Mouse (Mus musculus): ENCODE measurements at regions not wholly inside any gene's neighbourhood (a gene's known extent, or its start where the extent isn't known, plus 50 kb on each side); places are given as distances from the start of the nearest gene placed in this dataset.
A peak's percentile ranks its signal among the peaks of the same experiment; 100 is the strongest.

- TF ChIP-seq TCF12 (IDR thresholded peaks at IDR 0.05; ENCODE audit: low read depth, low read length), result 0 out of 2 replicates have a peak, but pooled peaks have one; percentile 29
- peak; percentile 46; the same call in 1 of the 2 replicates for TF ChIP-seq NELFE (IDR thresholded peaks at IDR 0.05; ENCODE audit: low read depth, low read length)
- TF ChIP-seq ZKSCAN1 (IDR thresholded peaks at IDR 0.05; ENCODE audit: borderline replicate concordance, low read depth, low read length), result no peak
- TF ChIP-seq EP300 (IDR thresholded peaks at IDR 0.05; ENCODE audit: low read length), result no peak
- no peak for TF ChIP-seq POLR2A (IDR thresholded peaks at IDR 0.05; ENCODE audit: low read depth, low read length)
- TF ChIP-seq RCOR1 (conservative IDR thresholded peaks at IDR 0.05; ENCODE audit: low read depth, low read length), result no peak
- no peak for TF ChIP-seq ZNF384 (IDR thresholded peaks at IDR 0.05; ENCODE audit: low read depth, low read length)
Observed at GRCm38 (mm10) chr10:21465362-21465761, 88.3 kb downstream of the Aldh8a1 start (continued).

- no peak overlapping the region for H3K9ac ChIP-seq (ENCODE audit: insufficient read depth, low read depth)
- no peak overlapping the region for H3K27ac ChIP-seq (ENCODE audit: insufficient read depth, low read depth)
- H3K27me3 ChIP-seq (replicated peaks), result peaks cover 1% of the 10 kb centered on the region
- no peak overlapping the region for H3K4me3 ChIP-seq (replicated peaks in 1 of 3; ENCODE audit: low read depth in 2 of 3, low read length in 2 of 3, poor library complexity in 1 of 3)
- TF ChIP-seq CHD2 (IDR thresholded peaks at IDR 0.05; ENCODE audit: low read length) (no peak), RCOR1 (conservative IDR thresholded peaks at IDR 0.05; ENCODE audit: low read depth, low read length) (no peak), UBTF (IDR thresholded peaks at IDR 0.05; ENCODE audit: low read depth, low read length) (no peak), BHLHE40 (IDR thresholded peaks at IDR 0.05; ENCODE audit: low read depth, low read length) (no peak), ETS1 (conservative IDR thresholded peaks at IDR 0.05; ENCODE audit: low read depth, low read length) (no peak), GABPA (IDR thresholded peaks at IDR 0.05; ENCODE audit: insufficient replicate concordance, low read depth, low read length) (no peak), E2F4 (IDR thresholded peaks at IDR 0.05; ENCODE audit: insufficient replicate concordance, low read depth, low read length) (no peak), HCFC1 (IDR thresholded peaks at IDR 0.05; ENCODE audit: low read depth, low read length) (no peak), RAD21 (IDR thresholded peaks at IDR 0.05; ENCODE audit: low read depth, low read length) (no peak), NRF1 (IDR thresholded peaks at IDR 0.05; ENCODE audit: low read depth, low read length) (no peak), JUN (IDR thresholded peaks at IDR 0.05; ENCODE audit: insufficient read depth, low read depth, low read length) (no peak)
- dilution Hi-C loops (cut with MboI; ENCODE audit: extremely low pct_ligation_motif_present, extremely low pct_unique_long_range_greater_than_20kb, low sequenced_read_pairs) (no loop called here), in situ Hi-C loops (cut with MboI; ENCODE audit: low pct_ligation_motif_present, low pct_unique_long_range_greater_than_20kb, low sequenced_read_pairs) (no loop called here)
- no peaks in the 10 kb centered on the region for H3K79me2 ChIP-seq (replicated peaks; ENCODE audit: control insufficient read depth, extremely low read depth, insufficient read depth, poor library complexity, severe bottlenecking)
- no peaks in the 10 kb centered on the region for H3K36me3 ChIP-seq (replicated peaks in 1 of 2; ENCODE audit: control insufficient read depth in 1 of 2, insufficient read depth in 1 of 2, low read length in 1 of 2)
- peak overlapping the region; percentile 41; the same call in 1 of the 2 replicates for H3K4me2 ChIP-seq (ENCODE audit: insufficient read depth, low read depth, poor library complexity, severe bottlenecking)
- peaks cover 7 to 31% of the 10 kb centered on the region in 2 experiments for H3K4me1 ChIP-seq (ENCODE audit: control insufficient read depth in 1 of 2, insufficient read depth in 2 of 2)
- no peaks in the 10 kb centered on the region for H3K9me3 ChIP-seq (replicated peaks; ENCODE audit: low read length)
- DNase-seq (ENCODE audit: extremely low read depth), result no peak
Observed at GRCm38 (mm10) chr10:21465806-21466377, 88.8 kb downstream of the Aldh8a1 start.

- peaks cover 1% of the 10 kb centered on the region for H3K27me3 ChIP-seq (replicated peaks)
- dilution Hi-C loops (cut with MboI; ENCODE audit: extremely low pct_ligation_motif_present, extremely low pct_unique_long_range_greater_than_20kb, low sequenced_read_pairs) (no loop called here), in situ Hi-C loops (cut with MboI; ENCODE audit: low pct_ligation_motif_present, low pct_unique_long_range_greater_than_20kb, low sequenced_read_pairs) (no loop called here)
- no peak overlapping the region for H3K27ac ChIP-seq (ENCODE audit: insufficient read depth, low read depth)
- no peaks in the 10 kb centered on the region for H3K9me3 ChIP-seq (replicated peaks; ENCODE audit: low read length)
- no peak overlapping the region for H3K9ac ChIP-seq (ENCODE audit: insufficient read depth, low read depth)
- no peak overlapping the region for H3K4me3 ChIP-seq (replicated peaks in 1 of 3; ENCODE audit: low read depth in 2 of 3, low read length in 2 of 3, poor library complexity in 1 of 3)
- no peak for TF ChIP-seq ZKSCAN1 (IDR thresholded peaks at IDR 0.05; ENCODE audit: borderline replicate concordance, low read depth, low read length)
- TF ChIP-seq ZNF384 (IDR thresholded peaks at IDR 0.05; ENCODE audit: low read depth, low read length), result peak; percentile 73
- H3K4me2 ChIP-seq (ENCODE audit: insufficient read depth, low read depth, poor library complexity, severe bottlenecking), result no peak overlapping the region
- H3K36me3 ChIP-seq (replicated peaks in 1 of 2; ENCODE audit: control insufficient read depth in 1 of 2, insufficient read depth in 1 of 2, low read length in 1 of 2), result no peaks in the 10 kb centered on the region
- H3K79me2 ChIP-seq (replicated peaks; ENCODE audit: control insufficient read depth, extremely low read depth, insufficient read depth, poor library complexity, severe bottlenecking), result no peaks in the 10 kb centered on the region
- no peak for DNase-seq (ENCODE audit: extremely low read depth)
- peaks cover 7 to 31% of the 10 kb centered on the region in 2 experiments for H3K4me1 ChIP-seq (ENCODE audit: control insufficient read depth in 1 of 2, insufficient read depth in 2 of 2)
Observed at GRCm38 (mm10) chr10:21467425-21468085, 90.5 kb downstream of the Aldh8a1 start.

Data from CH12.LX (cell line).